Mouse (Mus musculus) embryo, embryonic 11.5 days (tissue): ENCODE measurements around the gene Psmb7.

Experiments
- DNase-seq: peaks from one replicate; pipeline ENCODE4 v3.0.0-alpha.2; 2012; ENCODE audit warnings: low read depth, low spot score

The Psmb7 gene

GRCm38 (mm10) chr2:38545706-38546105 is 98.2 kb downstream of the Psmb7 start:
- no peak for DNase-seq

GRCm38 (mm10) chr2:38544982-38545381 is 98.9 kb downstream of the Psmb7 start:
- no peak for DNase-seq

DNA sequence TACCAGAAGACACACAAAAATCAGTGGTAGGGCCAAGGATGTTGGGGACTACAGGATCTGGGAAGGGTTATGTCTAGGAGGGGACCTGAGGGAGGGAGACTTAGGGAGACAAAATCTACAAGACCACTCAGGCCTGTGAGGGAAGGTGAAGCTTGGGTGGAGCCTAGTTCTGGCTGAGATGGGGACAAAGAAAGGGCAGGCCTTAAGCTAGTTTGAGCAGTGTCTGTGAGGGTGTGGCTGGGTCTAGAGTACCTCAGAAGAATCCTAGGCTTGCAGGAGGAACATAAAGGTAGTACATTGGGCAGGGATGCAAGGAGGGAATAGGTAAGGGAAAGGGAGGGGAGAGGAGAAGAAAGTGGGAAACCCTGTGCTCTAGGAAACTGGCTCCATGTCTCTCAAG is 99.5 kb downstream of the Psmb7 start:
- DNase-seq, result no peak

- DNase-seq, result no peak
Observed at GRCm38 (mm10) chr2:38543158-38543557, 100.7 kb downstream of the Psmb7 start.

- DNase-seq, result no peak
Observed at GRCm38 (mm10) chr2:38542366-38542765, 101.5 kb downstream of the Psmb7 start.

- DNase-seq, result no peak
Observed at GRCm38 (mm10) chr2:38541570-38541969, 102.3 kb downstream of the Psmb7 start.

DNA sequence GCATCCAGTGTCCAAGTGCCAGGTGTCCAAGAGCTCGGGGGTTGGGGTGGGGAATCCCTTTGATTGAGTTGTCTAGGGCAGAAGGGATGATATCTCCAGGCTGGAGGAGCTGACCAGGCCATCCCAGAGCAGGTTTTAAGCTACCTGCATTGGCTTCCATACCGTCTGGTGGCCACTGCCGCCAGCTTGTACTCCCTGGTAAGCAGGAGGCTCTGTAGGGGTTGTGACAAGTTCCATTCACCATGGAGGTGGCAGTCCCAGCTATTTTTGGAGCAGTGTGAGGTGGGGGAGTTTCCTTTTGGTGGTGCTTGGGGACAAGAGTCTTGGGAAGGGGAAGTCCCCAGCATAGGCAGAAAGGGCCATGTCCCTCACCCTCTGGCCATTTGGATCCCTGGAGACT is 102.8 kb downstream of the Psmb7 start:
- no peak for DNase-seq

DNA sequence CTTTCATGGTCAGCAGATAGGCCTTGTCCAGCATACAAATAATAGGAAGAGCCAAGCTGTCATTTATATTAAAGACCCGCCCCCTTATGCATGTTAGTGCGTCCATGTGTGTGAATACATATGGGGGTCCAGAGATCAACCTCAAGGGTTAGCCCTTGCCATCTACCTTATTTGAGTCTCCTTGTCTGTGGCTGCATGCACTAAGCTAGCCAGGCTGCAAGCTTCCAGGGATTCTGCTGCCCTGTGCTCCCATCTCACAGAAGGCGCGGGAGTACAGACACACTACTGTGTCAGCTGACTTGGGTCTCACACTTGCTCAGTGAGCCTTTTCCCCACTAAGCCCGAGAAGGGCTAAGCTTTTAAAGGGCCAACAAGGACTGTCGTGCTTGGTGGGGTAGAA is 103.2 kb downstream of the Psmb7 start:
- no peak for DNase-seq

- DNase-seq, result no peak
Observed at GRCm38 (mm10) chr2:38539677-38540076, 104.2 kb downstream of the Psmb7 start.
